Mouse (Mus musculus) midbrain, embryonic 15.5 days (tissue): ENCODE data around the gene Gna15. TPM values are rescaled to one million over a fixed set of nuclear protein-coding genes. Genes with fewer than 3 reads are reported as not detected.

ENCODE experiments used
- ATAC-seq: fragments of 200-750 bp; cut with Nextera tagmentation; replicated peaks from 2 replicates; pipeline ENCODE4 v1.8.0; 2017; ENCODE audit warnings: moderate TSS enrichment
- H3K27ac ChIP-seq: fragments of 300-500 bp; sonication (generic); 2 replicates; pipeline ENCODE4 v1.5.1; 2015; ENCODE audit warnings: mild to moderate bottlenecking, inconsistent platforms
- H3K27me3 ChIP-seq: fragments of 300-500 bp; sonication (generic); replicated peaks from 2 replicates; pipeline ENCODE4 v1.6.1; 2015; ENCODE audit warnings: inconsistent platforms
- H3K36me3 ChIP-seq: fragments of 300-500 bp; sonication (generic); replicated peaks from 2 replicates; pipeline ENCODE4 v1.6.1; 2015; ENCODE audit warnings: inconsistent platforms
- H3K4me1 ChIP-seq: fragments of 300-500 bp; sonication (generic); 2 replicates; pipeline ENCODE4 v1.6.1; 2015; ENCODE audit warnings: inconsistent platforms
- H3K4me2 ChIP-seq: fragments of 300-500 bp; sonication (generic); 2 replicates; pipeline ENCODE4 v1.6.1; 2015; ENCODE audit warnings: inconsistent platforms, mild to moderate bottlenecking, moderate library complexity
- H3K4me3 ChIP-seq: fragments of 300-500 bp; sonication (generic); 2 replicates; pipeline ENCODE4 v1.5.1; 2015; ENCODE audit warnings: mild to moderate bottlenecking, inconsistent platforms
- H3K9ac ChIP-seq: fragments of 300-500 bp; sonication (generic); 2 replicates; pipeline ENCODE4 v1.6.1; 2015; ENCODE audit warnings: mild to moderate bottlenecking, inconsistent platforms
- H3K9me3 ChIP-seq: fragments of 300-500 bp; sonication (generic); 2 replicates; pipeline ENCODE4 v1.6.1; 2016; ENCODE audit warnings: inconsistent platforms
- WGBS: fragments of 180-500 bp; shearing (Covaris S2); methylation state at CpG from one replicate; pipeline ENCODE4 v1.1.7; 2015; ENCODE audit warnings: mixed read lengths; 5-methylcytosine and 5-hydroxymethylcytosine counted together
- polyA plus RNA-seq: library from polyadenylated mRNA; unstranded; fragments of >200 nt; fragmentation: Nextera tagmentation; extraction: Ambion mirVana; gene quantifications from 2 replicates; pipeline ENCODE4 v1.2.1, GENCODE M21; 2015

Gna15 gene
- polyA plus RNA-seq, 1 experiment from 2014 or later = 0.96 TPM

- H3K9ac ChIP-seq = no peak overlapping the region
- H3K4me2 ChIP-seq = peak overlapping the region; percentile 33
- peaks cover 11% of the 10 kb centered on the region; the same call in 1 of the 2 replicates for H3K36me3 ChIP-seq
- peaks cover 31% of the 10 kb centered on the region for H3K27me3 ChIP-seq
- no peak for ATAC-seq
- peak overlapping the region; percentile 9; the same call in 1 of the 2 replicates for H3K4me3 ChIP-seq
- no peaks in the 10 kb centered on the region for H3K9me3 ChIP-seq
- peaks cover 61% of the 10 kb centered on the region for H3K4me1 ChIP-seq
- 11% methylated on average over 10 of the region's 10 CpGs for WGBS
- no peak overlapping the region for H3K27ac ChIP-seq
Measured at GRCm38 (mm10) chr10:81564216-81564615, 40.2 kb upstream of the Gna15 start.

- Histone ChIP-seq H3K4me2 (no peak overlapping the region), H3K27me3 (peaks cover 31% of the 10 kb centered on the region), H3K4me3 (0 out of 2 replicates have a peak overlapping the region, but pooled peaks have one; percentile 9), H3K27ac (no peak overlapping the region), H3K9me3 (no peaks in the 10 kb centered on the region), H3K36me3 (peaks cover 11% of the 10 kb centered on the region; the same call in 1 of the 2 replicates), H3K9ac (no peak overlapping the region), H3K4me1 (peaks cover 58% of the 10 kb centered on the region)
- 56% methylated on average over 6 of the region's 6 CpGs for WGBS
- no peak for ATAC-seq
Measured at GRCm38 (mm10) chr10:81563481-81563880, 39.5 kb upstream of the Gna15 start.

- no peak for ATAC-seq
- H3K9ac ChIP-seq = no peak overlapping the region
- H3K27me3 ChIP-seq = peaks cover 26% of the 10 kb centered on the region
- no peak overlapping the region for H3K4me3 ChIP-seq
- WGBS = 79% methylated on average over 6 of the region's 6 CpGs
- peaks cover 51% of the 10 kb centered on the region for H3K4me1 ChIP-seq
- H3K4me2 ChIP-seq = peak overlapping the region; percentile 20
- H3K9me3 ChIP-seq = no peaks in the 10 kb centered on the region
- H3K36me3 ChIP-seq = peaks cover 11% of the 10 kb centered on the region; the same call in 1 of the 2 replicates
- no peak overlapping the region for H3K27ac ChIP-seq
Measured at GRCm38 (mm10) chr10:81562411-81562810, 38.4 kb upstream of the Gna15 start.

- 34% methylated on average over 16 of the region's 16 CpGs for WGBS
- H3K27ac ChIP-seq = 0 out of 2 replicates have a peak overlapping the region, but pooled peaks have one; percentile 87
- H3K9me3 ChIP-seq = no peaks in the 10 kb centered on the region
- peak overlapping the region; percentile 99 for H3K9ac ChIP-seq
- H3K27me3 ChIP-seq = peaks cover 14% of the 10 kb centered on the region
- H3K4me1 ChIP-seq = peaks cover 51% of the 10 kb centered on the region
- ATAC-seq = peak; percentile 0; the same call in 1 of the 2 replicates
- peak overlapping the region; percentile 89 for H3K4me2 ChIP-seq
- H3K4me3 ChIP-seq = peak overlapping the region; percentile 95
- peaks cover 11% of the 10 kb centered on the region; the same call in 1 of the 2 replicates for H3K36me3 ChIP-seq
Measured at GRCm38 (mm10) chr10:81560719-81561459, 36.9 kb upstream of the Gna15 start.

- Histone ChIP-seq H3K9ac (peak overlapping the region; percentile 99), H3K9me3 (no peaks in the 10 kb centered on the region), H3K4me2 (peak overlapping the region; percentile 89), H3K27ac (peak overlapping the region; percentile 87), H3K27me3 (peaks cover 4% of the 10 kb centered on the region), H3K4me3 (peak overlapping the region; percentile 95), H3K36me3 (0 out of 2 replicates have a peak, but pooled peaks cover 6% of the 10 kb centered on the region), H3K4me1 (peaks cover 46% of the 10 kb centered on the region)
- ATAC-seq = peak; percentile 49
- under 1% methylated on average over 36 of the region's 36 CpGs for WGBS
Measured at GRCm38 (mm10) chr10:81559627-81560539, 35.9 kb upstream of the Gna15 start.

- peak; percentile 57 for ATAC-seq
- WGBS = 1% methylated on average over 51 of the region's 53 CpGs
- H3K9ac ChIP-seq = peak within 1 kb of the TSS; percentile 99
Measured at GRCm38 (mm10) chr10:81559163-81559626, 35.2 kb upstream of the Gna15 start, which contains the start of gene Aes. Gene Aes (plus strand): TSS chr10:81559488.

GRCm38 (mm10) chr10:81557491-81557890, 33.5 kb upstream of the Gna15 start:
- Histone ChIP-seq H3K4me2 (no peak overlapping the region), H3K9me3 (no peaks in the 10 kb centered on the region), H3K27ac (no peak overlapping the region), H3K27me3 (no peaks in the 10 kb centered on the region), H3K36me3 (no peaks in the 10 kb centered on the region), H3K4me1 (peaks cover 25% of the 10 kb centered on the region), H3K9ac (no peak overlapping the region), H3K4me3 (no peak overlapping the region)
- 47% methylated on average over 1 of the region's 1 CpGs for WGBS
- ATAC-seq = no peak

More at GRCm38 (mm10) chr10:81559163-81559626, 35.2 kb upstream of the Gna15 start, which contains the start of gene Aes:
- no peaks in the 10 kb centered on the region for H3K36me3 ChIP-seq
- peak within 1 kb of the TSS; percentile 95 for H3K4me3 ChIP-seq
- no peaks in the 10 kb centered on the region for H3K27me3 ChIP-seq
- H3K4me2 ChIP-seq = peak within 1 kb of the TSS; percentile 89
- no peaks in the 10 kb centered on the region for H3K9me3 ChIP-seq
- peaks cover 40% of the 10 kb centered on the region for H3K4me1 ChIP-seq
- H3K27ac ChIP-seq = peak within 1 kb of the TSS; percentile 87

GRCm38 (mm10) chr10:81556282-81556681, 32.3 kb upstream of the Gna15 start:
- Histone ChIP-seq H3K4me2 (no peak overlapping the region), H3K36me3 (no peaks in the 10 kb centered on the region), H3K4me1 (peaks cover 24% of the 10 kb centered on the region), H3K27me3 (no peaks in the 10 kb centered on the region), H3K27ac (no peak overlapping the region), H3K9ac (no peak overlapping the region), H3K9me3 (no peaks in the 10 kb centered on the region), H3K4me3 (no peak overlapping the region)
- no peak for ATAC-seq
- 80% methylated on average over 3 of the region's 3 CpGs for WGBS

- H3K9me3 ChIP-seq = no peaks in the 10 kb centered on the region
Measured at GRCm38 (mm10) chr10:81553807-81554755, 30.1 kb upstream of the Gna15 start.

GRCm38 (mm10) chr10:81553232-81553631, 29.2 kb upstream of the Gna15 start:
- H3K9ac ChIP-seq = no peak overlapping the region
- peaks cover 7% of the 10 kb centered on the region for H3K4me1 ChIP-seq
- no peak overlapping the region for H3K4me3 ChIP-seq
- H3K27ac ChIP-seq = no peak overlapping the region
- no peaks in the 10 kb centered on the region for H3K9me3 ChIP-seq
- H3K27me3 ChIP-seq = no peaks in the 10 kb centered on the region
- no peak for ATAC-seq
- 86% methylated on average over 5 of the region's 5 CpGs for WGBS
- H3K4me2 ChIP-seq = no peak overlapping the region
- no peaks in the 10 kb centered on the region for H3K36me3 ChIP-seq

More at GRCm38 (mm10) chr10:81553807-81554755, 30.1 kb upstream of the Gna15 start:
- no peak for ATAC-seq
- 88% methylated on average over 6 of the region's 6 CpGs for WGBS
- no peak overlapping the region for H3K9ac ChIP-seq
- no peak overlapping the region for H3K4me3 ChIP-seq
- H3K4me2 ChIP-seq = no peak overlapping the region
- H3K4me1 ChIP-seq = peaks cover 12% of the 10 kb centered on the region
- H3K27ac ChIP-seq = no peak overlapping the region
- H3K27me3 ChIP-seq = no peaks in the 10 kb centered on the region
- H3K36me3 ChIP-seq = no peaks in the 10 kb centered on the region

- Histone ChIP-seq H3K4me1 (peaks cover 7% of the 10 kb centered on the region), H3K36me3 (no peaks in the 10 kb centered on the region), H3K9ac (peak overlapping the region; percentile 18; the same call in 1 of the 2 replicates), H3K27me3 (no peaks in the 10 kb centered on the region), H3K4me3 (no peak overlapping the region), H3K27ac (0 out of 2 replicates have a peak overlapping the region, but pooled peaks have one; percentile 23), H3K4me2 (peak overlapping the region; percentile 25; the same call in 1 of the 2 replicates), H3K9me3 (no peaks in the 10 kb centered on the region)
- 5% methylated on average over 12 of the region's 12 CpGs for WGBS
- ATAC-seq = peak; percentile 86
Measured at GRCm38 (mm10) chr10:81551597-81552102, 27.6 kb upstream of the Gna15 start.
